Mouse (Mus musculus): ENCODE results near the gene Mri1.
A peak's percentile ranks its signal among the peaks of the same experiment; 100 is the strongest.

Gene Mri1

DNA sequence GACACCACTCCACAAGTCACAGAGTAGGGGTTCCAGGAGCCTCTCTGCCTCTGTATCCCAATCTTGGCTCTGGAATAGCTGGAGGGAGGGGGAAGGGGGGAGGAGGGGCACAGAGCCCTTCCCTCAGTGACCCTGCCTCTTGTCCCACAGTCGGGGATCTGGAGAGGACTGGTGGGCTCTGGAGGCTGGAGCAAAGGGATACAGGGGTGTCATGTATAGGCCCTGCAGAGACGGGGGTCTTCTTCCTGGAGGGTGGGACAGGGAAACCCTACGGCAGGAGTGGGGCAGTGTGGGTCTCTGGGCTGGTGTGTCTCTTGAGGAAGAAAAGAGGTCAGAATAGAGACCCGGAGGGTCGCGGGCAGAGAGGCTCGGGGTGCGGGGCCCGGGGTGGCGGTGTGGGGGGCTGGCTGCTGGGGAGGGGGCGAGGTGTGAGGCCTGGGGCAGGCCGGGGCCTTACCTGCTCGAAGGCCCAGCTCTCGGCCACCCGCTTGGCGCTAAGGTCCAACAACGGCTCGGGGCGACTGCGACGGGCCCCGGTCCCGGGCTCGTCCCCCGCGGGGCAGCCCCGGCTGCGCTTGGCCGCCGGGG is 20.6 kb downstream of the Mri1 start:
- DNase-seq: no peak

DNA sequence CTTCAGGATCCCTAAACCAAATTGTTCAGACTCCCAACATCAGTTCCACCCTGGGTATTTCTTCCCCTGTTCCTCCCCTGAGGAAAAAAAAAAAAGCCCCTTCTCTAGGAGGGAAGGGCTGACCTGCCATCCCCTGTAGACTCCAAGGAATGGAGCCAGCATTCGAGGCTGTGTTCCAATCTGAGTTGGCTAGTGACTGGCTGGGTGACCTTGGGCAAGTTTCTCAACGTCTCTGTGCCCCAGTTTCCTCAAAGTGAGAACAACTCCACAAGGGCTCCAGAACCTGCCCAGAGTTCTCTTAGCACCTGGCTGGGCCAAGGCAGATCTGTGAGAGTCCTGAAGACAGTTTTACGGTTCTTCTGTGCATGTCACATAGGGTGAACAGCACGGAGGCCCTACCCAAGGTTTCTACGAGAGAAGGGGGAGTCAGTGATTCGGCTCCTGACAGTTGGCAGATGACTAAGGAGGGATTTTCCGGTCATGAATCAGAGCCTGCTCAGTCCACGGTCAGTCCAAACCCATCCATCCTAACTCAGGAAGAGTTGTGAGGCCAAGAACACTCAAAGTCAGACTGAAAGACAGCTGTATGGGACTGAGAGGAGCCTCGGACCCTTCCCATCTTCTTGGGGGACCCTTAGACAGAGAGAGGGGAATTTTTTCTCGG is 21.2 kb downstream of the Mri1 start:
- DNase-seq: no peak

DNA sequence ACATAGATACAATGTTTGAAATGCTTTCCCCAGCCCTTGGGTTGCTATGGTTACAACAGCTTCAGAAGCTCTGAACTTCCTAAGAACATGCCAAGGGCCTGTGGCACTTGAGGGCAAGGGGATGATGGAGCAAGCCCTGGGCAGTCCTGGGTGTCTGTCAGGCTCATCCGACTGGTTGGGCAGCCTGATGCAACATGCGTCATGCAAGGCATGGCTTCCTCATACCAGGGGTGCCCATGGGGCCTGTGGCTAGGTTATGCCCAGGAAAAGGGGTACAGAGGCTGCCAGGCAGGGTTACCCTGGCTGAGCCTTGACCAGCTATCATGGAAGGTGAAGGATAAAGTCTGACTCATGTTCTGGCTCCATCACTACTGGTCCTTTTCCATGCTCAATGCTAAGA is 24.1 kb downstream of the Mri1 start:
- no peak for DNase-seq

DNA sequence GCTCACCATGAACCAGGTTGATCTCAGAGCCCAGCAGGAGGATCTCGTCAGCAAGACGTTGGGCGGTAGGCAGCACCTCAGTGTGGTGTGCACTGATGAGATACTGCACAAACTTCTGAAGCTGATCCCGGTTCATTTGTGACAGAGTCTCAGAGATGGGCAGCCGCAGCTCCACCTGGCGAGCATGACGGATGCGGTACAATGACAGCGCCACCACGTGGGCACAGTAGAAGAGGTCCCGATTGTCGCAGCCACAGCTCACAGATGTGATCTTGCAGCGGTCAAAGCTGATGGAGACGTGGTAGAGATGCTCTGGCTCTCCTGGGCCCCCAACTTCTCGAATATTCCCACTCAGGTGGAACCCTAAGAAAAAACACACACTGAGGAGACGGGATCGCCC is 26.4 kb downstream of the Mri1 start:
- no peak for DNase-seq

DNA sequence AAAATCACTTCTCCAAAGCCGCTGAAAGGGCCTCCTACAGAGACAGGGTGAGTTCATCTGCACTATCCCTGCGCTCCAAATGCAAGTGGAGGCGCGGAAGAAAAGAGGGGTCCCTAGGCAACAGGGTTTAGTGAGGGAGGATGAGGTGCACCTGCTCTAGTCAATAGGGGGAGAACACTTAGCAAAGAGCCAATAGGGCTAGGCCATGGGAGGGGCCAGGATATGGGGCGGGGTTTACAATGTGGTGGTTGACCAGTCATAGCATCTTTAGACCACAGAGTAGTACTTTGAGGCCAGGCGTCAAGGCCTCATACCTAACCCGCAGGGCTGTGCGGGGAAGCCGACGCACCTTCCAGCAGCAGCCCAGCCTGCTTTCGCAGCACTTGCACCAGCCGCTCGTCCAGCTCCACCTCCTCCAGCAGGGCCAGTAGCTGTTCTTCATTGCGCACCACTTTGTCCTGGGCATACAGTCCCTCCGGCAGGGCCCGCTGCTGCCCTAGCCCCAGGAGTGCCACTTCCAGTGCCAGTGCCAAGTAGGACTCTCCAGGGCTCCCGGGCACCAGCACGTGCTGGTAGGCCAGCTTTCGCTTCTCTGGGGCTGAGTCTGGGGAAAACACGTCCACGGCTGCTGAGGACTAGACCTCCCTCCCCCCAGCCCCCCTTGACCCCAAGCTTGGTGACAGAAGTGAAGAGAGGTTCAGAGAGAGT is 33.6 kb downstream of the Mri1 start:
- no peak for DNase-seq

DNA sequence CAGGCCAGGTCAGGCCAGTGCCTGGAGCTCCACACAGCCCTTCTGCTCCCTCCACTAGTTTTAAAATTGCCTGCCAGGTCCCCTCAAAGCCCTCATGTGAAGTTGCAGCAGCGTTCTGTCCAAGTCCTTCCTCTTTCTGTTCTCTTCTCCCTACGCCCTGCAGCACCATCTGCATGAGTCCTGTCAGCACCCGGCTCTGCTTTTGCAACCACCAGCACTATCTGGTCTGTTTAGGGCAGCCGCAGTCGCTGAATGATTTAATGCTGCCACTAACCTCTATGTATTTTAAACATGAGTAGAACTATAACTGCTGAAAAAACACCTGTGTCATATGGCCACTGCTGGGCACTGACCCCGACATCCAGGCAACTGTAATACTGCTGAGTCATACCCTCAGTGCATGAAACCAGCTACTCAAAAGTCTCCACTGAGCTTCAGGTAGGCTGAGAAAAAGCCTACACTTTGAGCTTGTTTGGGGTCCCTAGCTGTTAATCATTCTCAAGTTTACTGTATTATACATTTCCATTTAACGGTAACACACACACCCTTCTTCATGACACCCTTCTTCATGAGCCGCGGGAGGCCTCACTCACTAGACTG is 34.5 kb downstream of the Mri1 start:
- DNase-seq: no peak

DNA sequence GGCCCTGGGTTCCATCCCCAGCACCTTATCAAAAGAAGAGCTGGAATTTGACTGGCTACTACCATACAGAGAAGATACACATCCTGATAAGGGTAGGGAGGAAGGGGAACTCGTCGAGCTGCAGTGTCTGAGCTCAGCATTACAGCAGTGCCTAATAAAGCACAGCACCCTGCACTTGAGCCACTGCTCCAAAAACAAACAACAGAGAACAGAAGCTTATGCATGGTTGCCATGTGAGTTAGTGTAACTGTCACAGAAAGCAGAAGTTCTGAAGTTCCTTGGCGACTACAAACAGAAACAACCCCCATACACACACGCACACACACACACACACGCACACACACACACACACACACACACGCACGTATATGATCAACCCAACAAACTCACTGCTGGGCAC is 37.0 kb downstream of the Mri1 start:
- no peak for DNase-seq

DNA sequence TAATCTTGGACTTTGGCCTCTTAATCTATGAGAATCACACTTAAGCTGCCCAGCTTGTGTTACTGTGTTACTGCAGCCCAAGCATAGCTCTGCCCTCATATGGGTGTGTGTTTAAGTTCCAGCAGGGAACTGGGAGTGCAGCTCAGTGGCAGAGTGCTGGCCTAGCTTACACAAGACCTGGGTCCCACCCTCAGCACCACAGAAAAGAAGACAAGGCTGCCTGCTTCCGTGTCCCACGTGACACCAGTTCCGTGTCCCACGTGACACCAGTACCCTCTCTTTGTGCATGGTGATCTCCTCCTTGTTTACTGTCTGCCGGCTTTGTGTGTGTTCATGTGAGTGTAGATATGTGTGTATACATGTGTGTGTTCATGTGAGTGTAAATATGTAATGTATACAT is 39.0 kb downstream of the Mri1 start:
- no peak for DNase-seq

DNA sequence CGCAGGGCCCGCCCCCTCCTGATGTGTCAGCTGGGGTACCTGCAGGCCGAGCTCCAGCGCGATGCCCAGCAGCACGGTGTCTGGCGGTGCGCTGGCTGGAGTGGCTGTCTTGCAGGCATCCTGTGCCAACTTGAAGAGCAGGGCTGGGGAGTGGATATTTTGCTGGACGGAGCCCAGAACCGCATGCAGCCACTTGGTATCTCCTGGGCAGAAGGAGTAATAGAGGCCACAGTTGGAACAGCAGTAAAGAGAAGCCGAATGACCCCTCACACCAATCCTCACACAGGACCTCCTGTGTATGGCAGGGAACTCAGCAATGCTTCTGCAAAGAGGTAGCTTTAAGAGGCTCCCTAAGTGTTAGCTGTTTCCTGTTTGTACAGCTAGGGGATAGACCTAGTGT is 39.9 kb downstream of the Mri1 start:
- DNase-seq: no peak

DNA sequence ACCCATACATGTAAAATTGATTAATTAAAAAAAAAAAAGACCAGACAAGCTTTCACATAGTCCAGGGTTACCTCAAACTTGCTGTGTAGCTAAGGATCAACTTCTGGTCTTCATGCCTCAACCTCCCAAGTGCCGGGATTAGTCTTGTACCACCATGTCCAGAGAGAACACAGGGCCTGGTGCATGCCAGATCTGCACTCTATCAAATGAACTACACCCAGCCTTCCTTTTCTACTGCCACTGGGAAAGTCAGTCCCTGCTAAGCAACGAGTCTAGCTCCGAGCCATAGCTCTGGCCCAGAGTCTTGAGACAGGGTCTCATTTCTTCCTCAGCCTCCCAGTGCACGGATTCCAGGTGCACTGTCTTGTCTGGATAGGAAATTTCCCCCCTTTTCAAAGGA is 43.8 kb downstream of the Mri1 start:
- DNase-seq: no peak

DNA sequence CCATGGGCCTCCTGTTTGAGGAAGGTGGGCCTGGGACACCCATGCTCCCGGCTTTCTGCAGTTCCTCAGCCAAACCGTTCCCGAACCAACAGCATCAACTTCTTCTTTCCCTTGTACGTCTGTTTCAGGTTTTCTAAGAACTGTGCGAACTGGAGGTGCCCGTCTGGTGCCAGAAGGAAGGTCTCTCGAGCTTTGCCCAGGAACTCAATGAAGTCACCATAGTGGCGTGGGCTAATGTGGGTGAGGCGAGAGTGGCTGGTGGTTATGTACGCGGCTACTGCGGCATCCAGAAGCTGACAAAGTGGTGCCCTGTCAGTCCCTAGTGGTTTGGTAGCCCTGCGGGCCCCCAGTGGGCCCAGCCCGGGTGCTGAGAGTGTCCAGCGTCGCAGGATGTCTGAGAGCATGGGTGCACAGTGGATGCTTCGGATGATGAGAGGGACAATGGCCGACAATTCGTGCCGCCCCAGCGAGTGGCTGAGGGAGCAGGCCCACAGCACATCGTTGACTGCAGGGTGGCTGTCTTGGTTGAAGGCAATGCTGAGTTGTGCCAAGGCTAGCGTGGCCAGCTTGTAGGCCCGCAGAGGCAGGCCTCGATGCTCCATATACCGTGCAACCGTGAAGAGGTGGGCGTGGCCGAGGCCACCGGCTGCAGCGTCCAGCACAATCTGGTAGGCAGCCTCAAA is 45.1 kb downstream of the Mri1 start:
- no peak for DNase-seq

DNA sequence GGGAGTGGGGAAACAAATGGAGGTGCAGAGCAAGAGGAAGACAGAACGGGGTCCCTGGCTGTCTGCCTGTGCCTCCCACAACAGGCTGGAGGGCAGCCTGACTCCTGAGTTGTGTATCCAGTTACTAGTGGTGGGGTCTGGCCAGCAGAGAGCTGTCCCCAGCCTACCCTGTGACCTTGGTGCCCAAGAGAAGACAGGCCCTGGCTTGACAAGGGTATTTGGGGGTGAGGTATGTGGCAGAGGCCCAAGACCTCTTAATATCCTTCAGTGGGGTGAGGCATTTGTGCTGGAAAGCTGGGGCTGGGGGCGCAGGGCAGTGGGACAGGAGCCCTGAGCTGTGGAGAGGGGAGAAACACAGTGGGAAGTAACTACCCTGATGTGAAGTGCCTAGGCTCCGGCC is 45.9 kb downstream of the Mri1 start:
- DNase-seq: no peak

DNA sequence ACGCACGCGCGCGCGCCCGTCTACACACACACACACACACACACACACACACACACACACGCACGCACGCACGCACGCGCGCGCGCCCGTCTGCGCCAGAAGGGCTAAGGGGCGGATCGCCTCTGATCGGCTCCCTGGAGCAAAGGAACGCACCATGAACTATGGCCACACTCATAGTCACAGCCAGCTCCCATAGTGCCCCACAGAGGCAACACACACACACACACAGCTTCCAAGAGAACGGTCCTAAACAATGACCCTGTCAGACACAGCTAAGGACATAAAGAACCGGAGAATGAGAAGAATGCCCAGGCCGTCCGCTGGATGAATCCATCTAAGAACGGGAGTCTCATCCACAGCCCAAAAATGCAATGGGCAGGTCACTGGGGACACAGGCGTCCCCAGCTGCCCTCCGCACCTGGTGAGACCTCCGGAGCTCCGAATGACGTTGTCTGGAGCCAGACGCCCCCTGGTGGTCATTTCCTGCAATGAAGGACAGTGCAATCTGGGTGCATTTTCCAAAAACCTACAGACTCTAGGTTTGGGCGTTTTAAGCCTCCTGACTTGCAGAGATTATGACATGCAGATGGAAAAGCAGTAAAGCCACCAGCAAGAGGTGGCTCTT is 46.8 kb downstream of the Mri1 start:
- peak; percentile 78 for DNase-seq

DNA sequence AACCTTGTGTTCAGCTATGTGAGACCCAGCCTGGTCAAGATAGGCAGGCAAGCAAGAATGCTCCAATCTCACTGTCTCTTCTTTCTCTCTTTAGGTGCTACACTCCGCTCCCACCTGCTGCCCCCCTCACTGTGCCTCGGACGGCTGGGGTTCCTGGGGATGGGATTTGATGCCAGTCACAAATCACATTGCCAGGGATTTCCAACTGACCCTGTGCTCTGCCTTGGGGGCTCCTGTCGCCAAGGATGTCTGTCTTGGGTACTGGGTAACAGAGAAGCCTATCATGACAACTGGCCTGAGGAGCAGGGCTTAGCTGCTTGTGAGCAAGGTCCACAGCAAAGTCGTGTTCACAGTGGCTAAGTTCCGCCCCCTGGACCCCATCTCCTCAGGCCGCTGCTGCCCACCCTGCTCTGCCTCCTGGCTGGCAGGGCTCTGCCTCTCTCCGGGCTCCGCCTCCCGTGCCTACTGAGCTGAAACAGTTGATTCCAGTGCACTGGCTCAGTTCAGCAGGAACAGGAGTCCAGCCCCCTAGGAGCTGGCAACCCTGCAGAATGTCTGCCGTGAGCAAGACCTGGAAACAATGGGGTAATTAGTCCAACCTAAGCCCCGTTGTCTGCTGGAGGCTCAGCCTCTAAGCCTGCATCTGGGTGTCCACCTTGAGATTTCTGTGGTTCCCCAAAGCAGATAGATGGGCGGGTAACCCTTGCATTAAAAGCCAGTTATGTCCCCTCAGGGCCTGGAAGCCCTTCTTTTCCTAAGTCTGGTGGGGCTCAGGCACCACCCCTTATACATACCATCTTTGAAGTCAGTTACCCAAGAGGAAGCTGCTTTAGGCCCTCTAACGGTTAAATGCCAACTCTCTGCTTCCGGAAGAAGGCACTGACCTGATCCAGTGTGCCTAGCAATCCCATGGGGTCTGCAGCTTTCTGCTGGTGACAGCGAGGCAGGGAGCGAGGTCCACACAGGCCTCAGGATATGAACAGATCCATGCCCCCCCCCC is 48.4 kb downstream of the Mri1 start:
- DNase-seq: no peak

DNA sequence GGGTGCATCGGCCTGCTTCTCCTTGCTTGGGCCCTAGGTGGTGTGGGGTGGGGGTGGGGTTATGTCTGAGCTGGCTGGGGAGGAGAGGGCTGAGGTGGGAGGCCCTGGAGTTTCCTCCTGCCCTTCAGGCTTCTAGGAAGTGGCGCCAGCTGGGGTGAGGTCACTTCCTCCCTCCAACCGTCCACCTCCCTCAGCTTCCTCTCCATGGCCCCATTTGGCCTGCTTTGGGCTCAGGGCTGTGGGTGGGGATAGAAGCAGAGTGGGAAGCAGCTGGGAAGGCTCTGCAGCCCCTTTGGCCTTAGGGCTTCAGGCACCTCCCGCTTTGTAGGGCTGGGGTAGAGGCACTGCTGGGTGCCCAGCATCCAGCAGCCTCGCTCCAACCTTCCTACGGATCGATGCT is 49.3 kb downstream of the Mri1 start:
- no peak for DNase-seq

DNA sequence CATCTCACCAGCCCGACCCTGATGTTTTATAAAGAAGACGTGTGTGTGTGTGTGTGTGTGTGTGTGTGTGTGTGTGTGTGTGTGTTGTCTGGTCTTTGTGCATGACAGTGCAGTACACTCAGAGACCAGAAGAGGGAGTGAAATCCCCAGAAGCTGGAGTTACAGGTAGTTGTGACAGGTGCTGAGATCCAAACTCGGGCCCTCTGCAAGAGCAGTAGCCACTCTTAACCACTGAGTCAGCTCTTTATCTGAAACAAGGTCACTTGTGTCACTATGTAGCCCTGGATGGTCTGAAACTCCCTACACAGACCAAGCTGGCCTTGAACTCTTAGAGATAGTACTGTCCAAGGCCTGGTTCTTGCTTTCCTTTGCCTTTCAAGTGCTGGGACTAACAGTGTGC is 50.5 kb downstream of the Mri1 start:
- DNase-seq: no peak

DNA sequence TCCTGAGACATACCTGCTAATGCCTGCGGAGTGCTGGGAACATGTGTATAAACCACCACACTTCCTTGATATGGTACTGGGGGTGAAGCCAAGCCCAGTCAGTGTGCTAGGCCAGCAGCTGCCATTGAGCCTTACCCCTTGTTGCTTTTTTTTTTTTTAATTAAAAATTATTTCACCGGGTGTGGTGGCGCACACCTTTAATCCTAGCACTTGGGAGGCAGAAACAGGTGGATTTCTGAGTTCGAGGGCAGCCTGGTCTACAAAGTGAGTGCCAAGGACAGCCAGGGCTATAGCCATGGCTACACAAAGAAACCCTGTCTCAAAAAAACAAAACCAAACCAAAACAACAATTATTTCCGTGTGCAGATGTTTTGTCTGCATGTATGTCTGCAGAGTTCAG is 52.1 kb downstream of the Mri1 start:
- DNase-seq: no peak

DNA sequence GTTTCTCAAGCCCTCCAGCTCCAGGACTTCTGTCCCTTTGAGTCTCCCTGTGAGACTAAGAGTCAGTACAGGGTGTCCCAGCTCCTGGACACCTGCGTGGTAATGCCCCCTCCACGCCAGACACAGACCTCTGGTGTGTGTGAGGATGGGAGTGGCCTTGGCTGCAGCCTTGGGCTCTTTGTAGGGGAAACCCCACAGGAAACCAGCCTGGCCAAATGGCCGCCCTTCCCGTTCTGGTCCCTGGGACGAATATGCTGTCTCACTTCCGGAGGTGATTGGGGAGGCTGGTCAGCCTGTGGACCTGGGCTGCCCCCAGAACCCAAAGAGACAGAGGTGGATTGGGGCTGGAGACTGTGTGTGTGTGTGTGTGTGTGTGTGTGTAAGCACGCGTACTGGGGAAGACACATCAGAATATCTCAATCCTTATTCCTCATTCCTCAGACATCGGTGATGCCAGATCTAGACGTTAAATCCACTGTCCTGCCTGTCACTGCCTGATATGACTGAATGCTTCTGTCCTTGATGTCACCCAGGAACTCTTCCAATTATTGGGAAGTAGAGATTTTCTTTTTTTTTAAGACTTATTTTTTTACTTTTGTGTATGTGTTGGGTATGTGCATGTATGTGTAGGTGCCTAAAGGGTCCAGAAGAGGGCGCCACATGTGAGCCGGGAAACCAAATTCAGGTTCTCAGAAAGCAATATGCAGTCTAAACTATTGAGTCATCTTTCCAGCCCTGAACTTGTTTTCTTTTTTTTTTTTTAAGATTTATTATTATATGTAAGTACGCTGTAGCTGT is 53.0 kb downstream of the Mri1 start:
- DNase-seq: no peak

DNA sequence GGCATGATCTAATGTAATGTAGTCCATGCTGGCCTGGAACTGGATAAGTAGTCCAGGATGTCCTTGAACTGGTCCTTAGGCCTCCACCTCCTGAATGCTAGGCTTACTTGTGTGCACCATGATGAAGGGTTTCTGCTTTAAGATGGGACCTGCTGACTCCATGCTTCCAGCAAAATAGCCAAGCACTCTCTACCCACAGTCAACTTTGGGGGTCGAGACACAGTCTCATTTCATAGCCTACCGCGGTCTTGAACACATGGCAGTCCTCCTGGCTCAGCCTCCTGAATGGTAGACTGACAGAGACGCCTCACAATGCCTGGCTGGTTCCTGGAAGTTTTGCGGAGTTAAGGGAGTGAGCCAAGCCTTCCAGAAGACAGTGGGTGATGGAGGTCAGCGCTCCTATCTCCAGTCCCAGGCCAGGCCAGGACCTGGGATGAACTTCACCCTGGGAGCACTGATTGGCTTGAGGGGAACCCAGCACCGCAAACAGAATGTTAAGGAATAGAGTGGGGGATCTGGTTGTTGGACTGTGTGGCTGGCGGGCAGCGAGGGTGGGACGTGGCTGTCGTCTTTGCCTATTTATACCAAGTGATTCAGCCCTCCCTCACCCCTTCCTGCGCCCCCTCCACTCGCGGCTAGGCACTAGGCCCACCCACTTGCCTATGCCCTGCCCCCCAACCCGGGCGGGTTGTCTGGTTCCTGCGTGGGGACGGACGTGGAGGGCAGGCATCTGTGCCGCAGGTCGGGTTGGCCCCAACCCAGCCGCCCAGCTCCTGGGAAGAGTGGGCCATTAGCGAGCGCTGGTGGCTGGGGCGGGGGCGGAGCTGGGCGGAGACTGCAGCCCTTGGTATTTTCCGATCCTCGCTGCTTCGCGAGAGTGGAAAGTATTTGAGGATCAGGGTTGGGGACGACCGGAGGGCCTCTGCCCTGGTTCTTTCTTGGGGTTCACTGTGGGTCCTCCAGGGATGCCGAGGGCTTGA is 53.9 kb downstream of the Mri1 start:
- no peak for DNase-seq

DNA sequence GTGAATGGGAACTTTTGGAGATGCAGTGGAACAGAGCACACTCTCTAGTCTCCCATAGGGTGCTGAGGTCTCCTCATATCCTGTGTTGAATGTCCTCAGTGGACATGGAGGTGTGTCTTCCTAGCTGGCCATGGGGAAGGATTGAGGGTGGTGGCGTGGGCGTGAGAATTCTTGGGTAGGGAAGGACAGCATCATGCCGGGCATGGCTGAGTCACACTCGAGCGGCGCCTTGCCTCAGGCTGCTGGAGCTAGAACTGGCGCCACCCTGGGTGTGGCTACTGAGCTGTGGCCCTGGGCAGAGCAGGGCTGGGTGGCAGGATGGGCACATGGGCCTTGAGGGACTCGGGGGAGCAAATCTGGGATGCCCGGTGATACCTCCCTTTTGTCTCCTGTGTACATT is 54.7 kb downstream of the Mri1 start:
- DNase-seq: no peak
